Mouse (Mus musculus) c-Kit-positive CD71-negative TER-119-negative erythroid progenitor cells, embryonic 14.5 days (primary cell): ENCODE measurements at regions not wholly inside any gene's neighbourhood (a gene's known extent, or its start where the extent isn't known, plus 50 kb on each side); places are given as distances from the start of the nearest gene placed in this dataset.

Experiments
- DNase-seq: peaks from one replicate; pipeline ENCODE4 v3.0.0-alpha.2; 2013; ENCODE audit warnings: low read depth

DNA sequence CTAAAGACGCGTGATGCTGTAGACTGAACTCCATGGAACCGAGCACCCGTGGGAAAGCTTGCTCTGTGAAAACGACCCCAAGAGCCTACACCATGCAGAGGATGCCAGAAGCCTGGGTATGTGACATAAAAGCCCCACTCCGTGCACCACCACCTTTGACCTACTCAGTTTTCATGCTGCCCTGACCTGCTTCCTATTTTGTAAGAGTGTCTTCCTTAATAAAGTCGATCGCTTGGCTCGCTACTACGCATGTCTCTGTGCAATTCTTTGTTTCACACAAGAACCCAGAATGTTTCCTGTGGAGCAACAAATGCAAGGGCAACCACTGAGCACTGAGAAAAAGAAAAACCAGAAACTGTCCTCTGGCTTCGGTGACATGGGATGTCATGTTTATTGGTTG is 60.5 kb downstream of the Sec61b start:
- DNase-seq = no peak

DNA sequence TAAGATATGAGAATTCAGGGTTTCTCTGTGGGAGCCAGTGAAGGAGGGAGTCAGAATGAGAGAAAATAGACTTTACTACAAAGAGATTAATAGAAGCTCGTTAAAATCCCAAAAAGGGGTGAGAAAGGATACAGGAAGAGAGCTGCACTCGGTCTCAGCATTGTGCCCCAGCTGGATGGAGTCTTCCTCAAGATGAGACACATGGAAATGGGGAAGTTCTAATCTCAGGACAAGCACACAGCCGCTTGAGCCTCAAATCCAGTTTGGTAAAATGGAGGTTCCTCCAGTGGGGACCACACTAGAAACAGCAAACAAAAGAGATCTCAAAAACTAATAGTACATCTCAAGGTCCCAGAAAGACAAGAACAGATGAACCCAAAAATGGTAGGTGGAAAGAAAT is 93.2 kb downstream of the Sec61b start:
- DNase-seq = no peak

DNA sequence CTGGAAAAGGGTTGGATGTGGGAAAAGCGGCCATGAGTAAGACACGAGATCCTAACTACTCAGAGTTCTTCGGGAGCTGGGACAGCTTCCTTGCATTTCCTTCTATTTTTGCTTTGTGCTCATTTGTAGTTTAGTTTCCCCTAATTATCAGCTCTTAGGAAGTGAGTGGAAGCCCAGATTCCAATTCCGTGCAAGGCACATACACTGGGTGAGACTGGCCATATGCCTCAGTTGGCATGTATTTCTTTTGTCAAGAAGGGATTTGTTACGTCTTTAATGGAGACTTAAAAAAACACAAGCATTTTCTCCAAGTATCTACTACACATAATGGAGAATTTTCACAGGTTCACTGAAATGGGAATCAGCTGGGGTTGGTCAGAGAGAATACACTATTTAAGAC is 96.4 kb downstream of the Sec61b start:
- DNase-seq = no peak

- DNase-seq = no peak
Observed at GRCm38 (mm10) chr4:47576011-47576410, 101.6 kb downstream of the Sec61b start.

DNA sequence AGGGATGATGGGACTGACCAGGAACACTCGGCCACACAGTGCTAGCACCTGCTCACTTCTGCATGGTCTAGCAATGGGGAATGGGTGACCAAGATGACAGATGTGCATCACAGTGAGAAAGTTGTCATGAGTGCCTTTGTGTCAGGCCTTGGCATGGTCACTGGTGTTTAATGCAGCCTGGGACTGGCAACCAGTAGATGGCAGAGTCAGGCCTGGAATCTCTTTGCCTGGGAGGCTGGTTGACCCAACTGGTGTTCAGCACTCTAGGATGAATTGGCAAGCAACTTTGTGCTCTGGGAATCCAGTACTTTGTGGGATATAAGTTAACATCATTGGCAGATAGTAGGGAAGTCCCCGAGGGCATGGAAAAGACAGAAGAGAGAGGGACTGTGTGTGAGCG is 103.0 kb downstream of the Sec61b start:
- DNase-seq = no peak

GRCm38 (mm10) chr4:47578637-47579036 is 104.2 kb downstream of the Sec61b start:
- DNase-seq = no peak

DNA sequence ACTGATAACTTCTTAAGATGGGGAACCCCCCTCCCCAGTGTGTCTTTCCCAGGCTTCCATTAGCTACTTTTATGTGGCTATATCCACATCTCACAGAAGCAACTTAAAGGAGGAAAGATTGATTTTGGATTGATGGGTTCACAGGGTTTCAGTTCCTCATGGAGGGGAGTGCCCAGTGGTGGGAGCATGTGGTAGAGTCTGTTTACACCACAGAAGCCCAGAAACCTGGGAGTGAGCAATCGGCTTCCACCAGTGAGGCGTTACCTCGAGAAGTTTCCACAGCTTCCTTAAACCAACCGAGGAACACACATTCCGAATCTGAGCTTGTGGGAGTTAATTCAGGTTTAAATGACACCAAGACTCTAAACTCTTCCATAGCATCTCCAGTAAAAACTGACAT is 106.1 kb downstream of the Sec61b start:
- DNase-seq = no peak

DNA sequence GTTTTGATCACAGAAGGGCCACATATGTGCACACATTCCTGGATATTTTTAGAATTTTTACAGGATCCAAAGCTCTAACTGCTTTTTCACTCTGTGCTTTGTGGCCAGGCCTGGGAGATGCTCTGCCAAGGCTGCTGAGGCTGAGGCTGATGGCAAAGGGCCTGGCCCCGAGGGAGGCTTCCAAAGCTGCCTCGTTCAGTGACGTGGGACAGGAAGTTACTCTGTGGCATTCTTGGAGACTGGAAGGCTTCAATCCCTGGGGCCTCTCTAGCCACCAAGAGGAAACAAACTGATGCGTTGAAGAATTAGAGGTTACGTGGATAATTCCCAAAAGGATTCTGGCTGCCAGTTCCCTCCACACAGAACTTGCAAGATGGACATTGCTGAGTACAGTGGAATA is 112.8 kb downstream of the Sec61b start:
- DNase-seq = no peak

GRCm38 (mm10) chr4:47592271-47592986 is 118.0 kb downstream of the Sec61b start:
- no peak for DNase-seq

DNA sequence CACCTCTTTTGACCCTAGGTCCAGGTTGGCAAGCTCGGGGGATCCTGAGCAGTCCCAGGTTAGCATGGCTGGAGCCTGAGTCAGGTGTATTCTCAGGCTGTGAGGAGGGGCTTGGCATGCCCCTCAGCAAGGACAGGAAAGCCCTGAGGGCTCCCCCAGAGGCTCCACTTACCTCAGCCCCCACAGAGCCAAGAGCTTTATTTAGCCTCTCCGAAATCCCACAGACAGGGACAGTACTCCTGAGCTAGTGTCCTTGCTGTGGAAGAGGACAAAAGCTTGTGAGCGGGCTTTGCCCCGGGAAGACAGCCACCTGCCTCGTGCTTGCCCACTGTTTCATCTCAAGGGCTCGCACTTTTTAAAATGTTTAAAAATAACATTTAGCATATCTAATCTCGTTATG is 118.7 kb downstream of the Sec61b start:
- no peak for DNase-seq

DNA sequence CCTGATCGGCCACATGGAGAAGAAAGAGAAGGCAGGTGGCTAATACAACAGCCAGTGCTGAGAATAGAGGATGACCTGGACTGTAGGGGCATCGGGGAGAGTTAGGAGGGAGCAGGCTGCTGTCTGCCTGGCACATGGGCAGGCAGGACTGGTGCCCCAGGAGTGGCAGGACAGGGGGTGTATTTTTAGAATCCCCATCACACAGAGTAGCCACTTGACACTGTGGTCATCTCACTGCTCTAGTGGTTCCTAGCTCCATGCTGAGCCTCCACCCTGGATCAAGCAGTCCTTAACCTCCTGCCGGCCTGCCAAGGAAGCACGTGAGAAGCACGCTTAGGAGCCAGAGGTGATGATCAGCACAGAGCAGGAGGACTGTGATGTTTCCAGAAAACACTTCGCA is 119.7 kb downstream of the Sec61b start:
- no peak for DNase-seq

- DNase-seq = no peak
Observed at GRCm38 (mm10) chr4:47595841-47596240, 121.4 kb downstream of the Sec61b start.

GRCm38 (mm10) chr4:47597586-47597985 is 123.1 kb downstream of the Sec61b start:
- no peak for DNase-seq

DNA sequence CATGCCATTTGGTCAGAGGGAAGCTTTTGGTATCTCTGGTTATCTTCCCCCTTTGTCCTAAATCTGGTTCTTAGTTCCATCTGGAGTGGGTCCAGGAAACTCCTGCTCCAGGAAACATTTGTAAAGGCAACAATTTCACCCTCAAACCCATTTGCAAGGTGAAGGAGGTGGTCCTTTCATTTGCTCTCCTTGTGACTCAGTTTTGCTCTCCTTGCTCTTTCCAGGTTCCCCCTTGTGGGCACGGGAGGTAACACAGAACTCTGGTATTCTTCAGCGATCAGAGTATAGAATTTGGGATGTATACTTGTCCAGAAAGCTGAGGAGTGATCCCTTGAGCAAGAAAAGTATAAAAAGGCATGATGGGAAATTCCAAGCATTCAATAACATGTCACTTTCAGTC is 123.8 kb downstream of the Sec61b start:
- DNase-seq = no peak

- DNase-seq = no peak
Observed at GRCm38 (mm10) chr4:47601301-47602070, 127.0 kb downstream of the Sec61b start.

- no peak for DNase-seq
Observed at GRCm38 (mm10) chr4:47603378-47603777, 128.9 kb downstream of the Sec61b start.

- no peak for DNase-seq
Observed at GRCm38 (mm10) chr4:47603847-47604397, 129.5 kb downstream of the Sec61b start.

- DNase-seq = no peak
Observed at GRCm38 (mm10) chr4:47605676-47606075, 131.2 kb downstream of the Sec61b start.

GRCm38 (mm10) chr4:47608673-47609072 is 134.2 kb downstream of the Sec61b start:
- no peak for DNase-seq

GRCm38 (mm10) chr4:47610913-47611312 is 136.5 kb downstream of the Sec61b start:
- no peak for DNase-seq

DNA sequence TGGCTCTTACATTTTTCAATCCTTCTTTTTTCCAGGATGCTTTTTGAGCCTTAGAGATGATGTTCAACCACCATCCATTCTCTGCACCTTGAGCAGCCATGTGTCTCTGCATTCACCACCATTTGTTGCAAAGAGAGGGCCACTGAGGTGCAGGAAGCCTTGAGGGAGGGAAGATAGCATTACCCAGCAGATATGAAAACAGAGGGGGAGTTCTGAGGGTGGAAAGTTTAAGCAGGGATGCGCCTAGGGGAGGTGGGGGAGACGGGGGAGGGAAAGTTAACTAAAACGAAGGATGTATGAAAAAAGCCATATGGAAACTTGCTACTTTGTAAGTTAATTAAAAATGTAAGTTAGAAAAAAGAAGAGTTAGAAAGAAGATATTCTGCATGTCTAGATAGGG is 142.1 kb downstream of the Sec61b start:
- DNase-seq = no peak

GRCm38 (mm10) chr4:47620700-47621099 is 146.2 kb downstream of the Sec61b start:
- no peak for DNase-seq
